Mouse (Mus musculus): ENCODE measurements around the gene Grcc10. TPM values are rescaled to one million over a fixed set of nuclear protein-coding genes. Genes with fewer than 3 reads are reported as not detected.

Grcc10 gene
- polyA plus RNA-seq, 1 experiment from 2014 or later, result 447 TPM

- Histone ChIP-seq H3K9ac (ENCODE audit: low read length) (peak overlapping the region; percentile 93), H3K27me3 (ENCODE audit: control insufficient read depth, insufficient read depth, low read length) (no peaks in the 10 kb centered on the region), H3K4me2 (ENCODE audit: low read depth, low read length) (peak overlapping the region; percentile 92), H3K9me3 (replicated peaks; ENCODE audit: control insufficient read depth, low read length) (no peaks in the 10 kb centered on the region), H3K27ac (ENCODE audit: low read length) (peak overlapping the region; percentile 90), H3K36me3 (ENCODE audit: control insufficient read depth, insufficient read depth) (peaks cover 34% of the 10 kb centered on the region), H3K4me1 (ENCODE audit: control insufficient read depth, insufficient read depth, low read length) (peaks cover 27% of the 10 kb centered on the region), H3K4me3 (ENCODE audit: low read length) (peak overlapping the region; percentile 95)
- no peak for ATAC-seq (replicated peaks; ENCODE audit: extremely low read depth, insufficient read depth, low FRiP score)
- WGBS, result 8% methylated on average over 11 of the region's 11 CpGs
These were observed 28.3 kb downstream of the Grcc10 start for GRCm38 (mm10) chr6:124712918-124713317.

- Histone ChIP-seq H3K36me3 (ENCODE audit: control insufficient read depth, insufficient read depth) (peaks cover 29% of the 10 kb centered on the region), H3K27me3 (ENCODE audit: control insufficient read depth, insufficient read depth, low read length) (no peaks in the 10 kb centered on the region), H3K4me1 (ENCODE audit: control insufficient read depth, insufficient read depth, low read length) (peaks cover 27% of the 10 kb centered on the region), H3K4me3 (ENCODE audit: low read length) (peak within 1 kb of the TSS; percentile 95), H3K4me2 (ENCODE audit: low read depth, low read length) (peak within 1 kb of the TSS; percentile 92), H3K9ac (ENCODE audit: low read length) (peak within 1 kb of the TSS; percentile 93), H3K9me3 (replicated peaks; ENCODE audit: control insufficient read depth, low read length) (no peaks in the 10 kb centered on the region), H3K27ac (ENCODE audit: low read length) (peak within 1 kb of the TSS; percentile 91)
- WGBS, result under 1% methylated on average over 76 of the region's 76 CpGs
- peak; percentile 97 for ATAC-seq (replicated peaks; ENCODE audit: extremely low read depth, insufficient read depth, low FRiP score)
These were observed 29.1 kb downstream of the Grcc10 start, which contains the start of the genes Emg1 and Phb2 for GRCm38 (mm10) chr6:124711824-124712782. Gene Emg1, minus strand, starts transcription at chr6:124712178. Gene Phb2, plus strand, starts transcription at chr6:124712336.

GRCm38 (mm10) chr6:124708289-124708889, 32.8 kb downstream of the Grcc10 start:
- Histone ChIP-seq H3K27ac (ENCODE audit: low read length) (no peak overlapping the region), H3K9me3 (replicated peaks; ENCODE audit: control insufficient read depth, low read length) (no peaks in the 10 kb centered on the region), H3K36me3 (ENCODE audit: control insufficient read depth, insufficient read depth) (peaks cover 25% of the 10 kb centered on the region), H3K9ac (ENCODE audit: low read length) (no peak overlapping the region), H3K4me3 (ENCODE audit: low read length) (no peak overlapping the region), H3K27me3 (ENCODE audit: control insufficient read depth, insufficient read depth, low read length) (no peaks in the 10 kb centered on the region), H3K4me1 (ENCODE audit: control insufficient read depth, insufficient read depth, low read length) (peaks cover 20% of the 10 kb centered on the region), H3K4me2 (ENCODE audit: low read depth, low read length) (no peak overlapping the region)
- WGBS, result 91% methylated on average over 10 of the region's 10 CpGs
- no peak for ATAC-seq (replicated peaks; ENCODE audit: extremely low read depth, insufficient read depth, low FRiP score)

- Histone ChIP-seq H3K4me2 (ENCODE audit: low read depth, low read length) (no peak overlapping the region), H3K27me3 (ENCODE audit: control insufficient read depth, insufficient read depth, low read length) (no peaks in the 10 kb centered on the region), H3K36me3 (ENCODE audit: control insufficient read depth, insufficient read depth) (peaks cover 35% of the 10 kb centered on the region), H3K4me1 (ENCODE audit: control insufficient read depth, insufficient read depth, low read length) (peaks cover 14% of the 10 kb centered on the region), H3K27ac (ENCODE audit: low read length) (no peak overlapping the region), H3K9ac (ENCODE audit: low read length) (no peak overlapping the region), H3K4me3 (ENCODE audit: low read length) (no peak overlapping the region), H3K9me3 (replicated peaks; ENCODE audit: control insufficient read depth, low read length) (no peaks in the 10 kb centered on the region)
- WGBS, result 68% methylated on average over 5 of the region's 5 CpGs
- ATAC-seq (replicated peaks; ENCODE audit: extremely low read depth, insufficient read depth, low FRiP score), result no peak
These were observed 35.0 kb downstream of the Grcc10 start for GRCm38 (mm10) chr6:124706061-124706627.

- Histone ChIP-seq H3K9ac (ENCODE audit: low read length) (no peak overlapping the region), H3K27ac (ENCODE audit: low read length) (no peak overlapping the region), H3K4me3 (ENCODE audit: low read length) (no peak overlapping the region), H3K27me3 (ENCODE audit: control insufficient read depth, insufficient read depth, low read length) (no peaks in the 10 kb centered on the region), H3K9me3 (replicated peaks; ENCODE audit: control insufficient read depth, low read length) (no peaks in the 10 kb centered on the region), H3K4me2 (ENCODE audit: low read depth, low read length) (no peak overlapping the region), H3K4me1 (ENCODE audit: control insufficient read depth, insufficient read depth, low read length) (peaks cover 9% of the 10 kb centered on the region), H3K36me3 (ENCODE audit: control insufficient read depth, insufficient read depth) (peaks cover 35% of the 10 kb centered on the region)
- no peak for ATAC-seq (replicated peaks; ENCODE audit: extremely low read depth, insufficient read depth, low FRiP score)
- 91% methylated on average over 2 of the region's 2 CpGs for WGBS
These were observed 36.8 kb downstream of the Grcc10 start for GRCm38 (mm10) chr6:124704417-124704816.

- peaks cover 9% of the 10 kb centered on the region for H3K4me1 ChIP-seq (ENCODE audit: control insufficient read depth, insufficient read depth, low read length)
- H3K9me3 ChIP-seq (replicated peaks; ENCODE audit: control insufficient read depth, low read length), result no peaks in the 10 kb centered on the region
- ATAC-seq (replicated peaks; ENCODE audit: extremely low read depth, insufficient read depth, low FRiP score), result no peak
- WGBS, result 62% methylated on average over 7 of the region's 7 CpGs
- no peak overlapping the region for H3K9ac ChIP-seq (ENCODE audit: low read length)
- no peak overlapping the region for H3K4me2 ChIP-seq (ENCODE audit: low read depth, low read length)
- no peak overlapping the region for H3K27ac ChIP-seq (ENCODE audit: low read length)
- peaks cover 35% of the 10 kb centered on the region for H3K36me3 ChIP-seq (ENCODE audit: control insufficient read depth, insufficient read depth)
- no peak overlapping the region for H3K4me3 ChIP-seq (ENCODE audit: low read length)
- H3K27me3 ChIP-seq (ENCODE audit: control insufficient read depth, insufficient read depth, low read length), result no peaks in the 10 kb centered on the region
These were observed 37.4 kb downstream of the Grcc10 start for GRCm38 (mm10) chr6:124703789-124704188.

GRCm38 (mm10) chr6:124702784-124703103, 38.4 kb downstream of the Grcc10 start:
- peak; percentile 68 for ATAC-seq (replicated peaks; ENCODE audit: extremely low read depth, insufficient read depth, low FRiP score)

GRCm38 (mm10) chr6:124702102-124702783, 38.9 kb downstream of the Grcc10 start:
- no peaks in the 10 kb centered on the region for H3K27me3 ChIP-seq (ENCODE audit: control insufficient read depth, insufficient read depth, low read length)
- ATAC-seq (replicated peaks; ENCODE audit: extremely low read depth, insufficient read depth, low FRiP score), result no peak
- H3K4me3 ChIP-seq (ENCODE audit: low read length), result no peak overlapping the region
- no peak overlapping the region for H3K9ac ChIP-seq (ENCODE audit: low read length)
- no peak overlapping the region for H3K4me2 ChIP-seq (ENCODE audit: low read depth, low read length)
- peaks cover 31% of the 10 kb centered on the region for H3K36me3 ChIP-seq (ENCODE audit: control insufficient read depth, insufficient read depth)
- WGBS, result 90% methylated on average over 17 of the region's 17 CpGs
- no peaks in the 10 kb centered on the region for H3K9me3 ChIP-seq (replicated peaks; ENCODE audit: control insufficient read depth, low read length)
- H3K4me1 ChIP-seq (ENCODE audit: control insufficient read depth, insufficient read depth, low read length), result peaks cover 9% of the 10 kb centered on the region
- H3K27ac ChIP-seq (ENCODE audit: low read length), result no peak overlapping the region

More at GRCm38 (mm10) chr6:124702784-124703103, 38.4 kb downstream of the Grcc10 start:
- H3K9ac ChIP-seq (ENCODE audit: low read length), result no peak overlapping the region
- 50% methylated on average over 3 of the region's 3 CpGs for WGBS
- no peak overlapping the region for H3K4me2 ChIP-seq (ENCODE audit: low read depth, low read length)
- H3K9me3 ChIP-seq (replicated peaks; ENCODE audit: control insufficient read depth, low read length), result no peaks in the 10 kb centered on the region
- no peak overlapping the region for H3K27ac ChIP-seq (ENCODE audit: low read length)
- H3K36me3 ChIP-seq (ENCODE audit: control insufficient read depth, insufficient read depth), result peaks cover 31% of the 10 kb centered on the region
- no peaks in the 10 kb centered on the region for H3K27me3 ChIP-seq (ENCODE audit: control insufficient read depth, insufficient read depth, low read length)
- peaks cover 9% of the 10 kb centered on the region for H3K4me1 ChIP-seq (ENCODE audit: control insufficient read depth, insufficient read depth, low read length)
- H3K4me3 ChIP-seq (ENCODE audit: low read length), result no peak overlapping the region

Measured in heart, embryonic 16.5 days (tissue).